Mouse (Mus musculus) C2C12 (cell line): Measurements from ENCODE around the gene A930002H24Rik. TPM values are rescaled to one million over a fixed set of nuclear protein-coding genes. Genes with fewer than 3 reads are reported as not detected.

Experiments
- H3K27me3 ChIP-seq: one replicate; pipeline ENCODE4 v1.6.1; 2011; ENCODE audit not compliant: control insufficient read depth, insufficient read depth, insufficient read length
- H3K36me3 ChIP-seq: one replicate; pipeline ENCODE4 v1.6.1; 2011; ENCODE audit not compliant: control insufficient read depth, insufficient read depth
- H3K4me3 ChIP-seq: one replicate; pipeline ENCODE4 v1.5.1; 2011; ENCODE audit warnings: mild to moderate bottlenecking, control low read depth; ENCODE audit not compliant: poor library complexity, insufficient read depth, severe bottlenecking
- H3K79me2 ChIP-seq: one replicate; pipeline ENCODE4 v1.6.1; 2011; ENCODE audit not compliant: control insufficient read depth, insufficient read depth
- H3K79me3 ChIP-seq: one replicate; pipeline ENCODE4 v1.6.1; 2011; ENCODE audit warnings: low read depth, control low read depth
- H3ac ChIP-seq: one replicate; pipeline ENCODE3; 2011; ENCODE audit warnings: low read depth; ENCODE audit not compliant: control insufficient read depth, insufficient read length
- CEBPB ChIP-seq: IDR thresholded peaks from one replicate; pipeline ENCODE4 v1.6.1; 2011; ENCODE audit warnings: low read depth, mild to moderate bottlenecking, control low read depth, moderate library complexity
- CTCF ChIP-seq: IDR thresholded peaks from one replicate; pipeline ENCODE4 v1.5.1; 2011; ENCODE audit not compliant: control insufficient read depth, insufficient read depth, insufficient read length
- FOSL1 ChIP-seq: IDR thresholded peaks from one replicate; pipeline ENCODE4 v1.8.0; 2011; ENCODE audit warnings: mild to moderate bottlenecking, low read length; ENCODE audit not compliant: poor library complexity, insufficient read depth, severe bottlenecking
- MAX ChIP-seq: IDR thresholded peaks from one replicate; pipeline ENCODE4 v1.6.1; 2011; ENCODE audit warnings: mild to moderate bottlenecking, control low read depth
- MYOD1 ChIP-seq: IDR thresholded peaks from one replicate; pipeline ENCODE4 v1.6.1; 2011; ENCODE audit warnings: low read depth; ENCODE audit not compliant: control insufficient read depth, insufficient read length
- MYOG ChIP-seq: IDR thresholded peaks from one replicate; pipeline ENCODE4 v1.6.1; 2011; ENCODE audit not compliant: control insufficient read depth, insufficient read length; ENCODE audit errors: extremely low read depth
- USF1 ChIP-seq: IDR thresholded peaks from one replicate; pipeline ENCODE4 v1.6.1; 2011; ENCODE audit warnings: low read depth, mild to moderate bottlenecking, control low read depth, moderate library complexity
- polyA plus RNA-seq: library from polyadenylated mRNA; unstranded; fragments of >200 nt; fragmentation: generic; extraction: Trizol; gene quantifications from one replicate; pipeline ENCODE4 v1.2.1, GENCODE M21; 2012; ENCODE audit warnings: missing spikeins

Gene A930002H24Rik
- polyA plus RNA-seq, 1 experiment: 0.77 TPM

GRCm38 (mm10) chr17:63844936-63845335, 18.7 kb downstream of the A930002H24Rik start:
- H3K27me3 ChIP-seq: no peaks in the 10 kb centered on the region
- H3ac ChIP-seq: no peak overlapping the region
- H3K79me3 ChIP-seq: no peaks in the 10 kb centered on the region
- H3K79me2 ChIP-seq: no peaks in the 10 kb centered on the region
- no peaks in the 10 kb centered on the region for H3K36me3 ChIP-seq
- H3K4me3 ChIP-seq: no peak overlapping the region
- TF ChIP-seq FOSL1 (no peak), USF1 (no peak), CTCF (no peak), CEBPB (no peak), MYOG (no peak), MAX (no peak)

- TF ChIP-seq MAX (no peak), CTCF (no peak)
- H3ac ChIP-seq: no peak overlapping the region
- no peak overlapping the region for H3K4me3 ChIP-seq
- H3K27me3 ChIP-seq: no peaks in the 10 kb centered on the region
- H3K36me3 ChIP-seq: no peaks in the 10 kb centered on the region
- H3K79me3 ChIP-seq: no peaks in the 10 kb centered on the region
- no peaks in the 10 kb centered on the region for H3K79me2 ChIP-seq
Measured at GRCm38 (mm10) chr17:63842226-63842625, 21.4 kb downstream of the A930002H24Rik start.

- Histone ChIP-seq H3K79me2 (no peaks in the 10 kb centered on the region), H3K27me3 (no peaks in the 10 kb centered on the region), H3K36me3 (no peaks in the 10 kb centered on the region), H3K79me3 (no peaks in the 10 kb centered on the region), H3ac (no peak overlapping the region), H3K4me3 (no peak overlapping the region)
- TF ChIP-seq FOSL1: no peak
- no peak for TF ChIP-seq CEBPB
- TF ChIP-seq MYOD1: no peak
- TF ChIP-seq CTCF: no peak
- no peak for TF ChIP-seq USF1
- no peak for TF ChIP-seq MYOG
- TF ChIP-seq MAX: no peak
Measured at GRCm38 (mm10) chr17:63839636-63840269, 23.8 kb downstream of the A930002H24Rik start.

- H3K79me3 ChIP-seq: no peaks in the 10 kb centered on the region
- TF ChIP-seq MAX: no peak
- TF ChIP-seq CEBPB: no peak
- TF ChIP-seq MYOG: no peak
- TF ChIP-seq CTCF: no peak
- no peak for TF ChIP-seq USF1
- TF ChIP-seq MYOD1: no peak
- TF ChIP-seq FOSL1: no peak
- no peak overlapping the region for H3ac ChIP-seq
Measured at GRCm38 (mm10) chr17:63838144-63838543, 25.4 kb downstream of the A930002H24Rik start.

GRCm38 (mm10) chr17:63836641-63837040, 26.9 kb downstream of the A930002H24Rik start:
- Histone ChIP-seq H3K79me3 (no peaks in the 10 kb centered on the region), H3K4me3 (no peak overlapping the region), H3K79me2 (no peaks in the 10 kb centered on the region), H3K36me3 (no peaks in the 10 kb centered on the region), H3K27me3 (no peaks in the 10 kb centered on the region), H3ac (no peak overlapping the region)
- no peak for TF ChIP-seq MAX
- no peak for TF ChIP-seq CTCF
- no peak for TF ChIP-seq MYOD1
- TF ChIP-seq USF1: no peak
- no peak for TF ChIP-seq MYOG

More at GRCm38 (mm10) chr17:63838144-63838543, 25.4 kb downstream of the A930002H24Rik start:
- no peaks in the 10 kb centered on the region for H3K79me2 ChIP-seq
- H3K27me3 ChIP-seq: no peaks in the 10 kb centered on the region
- H3K36me3 ChIP-seq: no peaks in the 10 kb centered on the region
- H3K4me3 ChIP-seq: no peak overlapping the region

GRCm38 (mm10) chr17:63836223-63836622, 27.4 kb downstream of the A930002H24Rik start:
- no peaks in the 10 kb centered on the region for H3K79me2 ChIP-seq
- H3ac ChIP-seq: no peak overlapping the region
- no peak for TF ChIP-seq MAX
- no peak for TF ChIP-seq MYOG
- no peak for TF ChIP-seq USF1
- no peak for TF ChIP-seq CEBPB
- TF ChIP-seq FOSL1: no peak
- TF ChIP-seq MYOD1: no peak
- TF ChIP-seq CTCF: no peak
- no peaks in the 10 kb centered on the region for H3K36me3 ChIP-seq
- H3K4me3 ChIP-seq: no peak overlapping the region
- no peaks in the 10 kb centered on the region for H3K79me3 ChIP-seq
- H3K27me3 ChIP-seq: no peaks in the 10 kb centered on the region
